Mouse (Mus musculus): Measurements from ENCODE around the gene Htra3.

GRCm38 (mm10) chr5:35646927-35647326 lies 32.7 kb downstream of the Htra3 start:
- TF ChIP-seq GATA1 (IDR thresholded peaks at IDR 0.05; ENCODE audit: low read length) (no peak), TAL1 (IDR thresholded peaks at IDR 0.05; ENCODE audit: low read length) (no peak)
